Mouse (Mus musculus) lung, postnatal 0 days (tissue): ENCODE data around the gene Pced1b.

Experiments used
- CTCF ChIP-seq: IDR thresholded peaks from 2 replicates; pipeline ENCODE4 v1.5.1; 2016; ENCODE audit warnings: antibody characterized with exemption, mild to moderate bottlenecking
- EP300 ChIP-seq: IDR thresholded peaks from 2 replicates; pipeline ENCODE4 v1.6.1; 2016; ENCODE audit warnings: antibody characterized with exemption, mild to moderate bottlenecking, control low read depth

GRCm38 (mm10) chr15:97204889-97205288 is 42.0 kb upstream of the Pced1b start:
- TF ChIP-seq CTCF (no peak), EP300 (no peak)
